Mouse (Mus musculus): ENCODE data around the gene D2hgdh. TPM values are rescaled to one million over a fixed set of nuclear protein-coding genes. Genes with fewer than 3 reads are reported as not detected.
"Not testable (repeated sequence)": the region's sequence is repeated elsewhere in the genome, so short reads cannot be mapped to it uniquely, and the experiment has no call there.

Gene D2hgdh
- total RNA-seq, 1 experiment: 11.0 TPM

GRCm38 (mm10) chr1:93890936-93891335, 66.2 kb downstream of the D2hgdh start:
- H3K4me3 ChIP-seq (ENCODE audit: insufficient read depth in 1 of 2, low read depth in 1 of 2, low read length in 2 of 2, poor library complexity in 1 of 2, severe bottlenecking in 1 of 2); H3K27ac ChIP-seq (ENCODE audit: insufficient read depth, low read depth, low read length, poor library complexity, severe bottlenecking); H3K9ac ChIP-seq (ENCODE audit: insufficient read depth, low read depth, low read length, poor library complexity, severe bottlenecking); H3K36me3 ChIP-seq (ENCODE audit: control insufficient read depth, insufficient read depth, low read length, poor library complexity, severe bottlenecking); H3K9me3 ChIP-seq (ENCODE audit: control insufficient read depth, insufficient read depth, low read depth, low read length); in situ Hi-C loops (cut with MboI; ENCODE audit: low sequenced_read_pairs in 2 of 2, unreplicated experiment in 2 of 2); H3K4me1 ChIP-seq (ENCODE audit: control insufficient read depth in 2 of 2, insufficient read depth in 2 of 2, low read length in 2 of 2, poor library complexity in 1 of 2); DNase-seq (ENCODE audit: low read depth, low spot score): not testable (repeated sequence)
- TF ChIP-seq ZNF384 (IDR thresholded peaks at IDR 0.05; ENCODE audit: low read depth, low read length): peak; percentile 56; the same call in 1 of the 2 replicates

- H3K36me3 ChIP-seq (ENCODE audit: control insufficient read depth, insufficient read depth, low read length, poor library complexity, severe bottlenecking); DNase-seq (ENCODE audit: low read depth, low spot score); H3K4me3 ChIP-seq (ENCODE audit: insufficient read depth in 1 of 2, low read depth in 1 of 2, low read length in 2 of 2, poor library complexity in 1 of 2, severe bottlenecking in 1 of 2); H3K4me1 ChIP-seq (ENCODE audit: control insufficient read depth in 2 of 2, insufficient read depth in 2 of 2, low read length in 2 of 2, poor library complexity in 1 of 2); H3K9me3 ChIP-seq (ENCODE audit: control insufficient read depth, insufficient read depth, low read depth, low read length); H3K27ac ChIP-seq (ENCODE audit: insufficient read depth, low read depth, low read length, poor library complexity, severe bottlenecking); in situ Hi-C loops (cut with MboI; ENCODE audit: low sequenced_read_pairs in 2 of 2, unreplicated experiment in 2 of 2); H3K9ac ChIP-seq (ENCODE audit: insufficient read depth, low read depth, low read length, poor library complexity, severe bottlenecking): not testable (repeated sequence)
Observed at GRCm38 (mm10) chr1:93897395-93897794, 72.7 kb downstream of the D2hgdh start.

DNA sequence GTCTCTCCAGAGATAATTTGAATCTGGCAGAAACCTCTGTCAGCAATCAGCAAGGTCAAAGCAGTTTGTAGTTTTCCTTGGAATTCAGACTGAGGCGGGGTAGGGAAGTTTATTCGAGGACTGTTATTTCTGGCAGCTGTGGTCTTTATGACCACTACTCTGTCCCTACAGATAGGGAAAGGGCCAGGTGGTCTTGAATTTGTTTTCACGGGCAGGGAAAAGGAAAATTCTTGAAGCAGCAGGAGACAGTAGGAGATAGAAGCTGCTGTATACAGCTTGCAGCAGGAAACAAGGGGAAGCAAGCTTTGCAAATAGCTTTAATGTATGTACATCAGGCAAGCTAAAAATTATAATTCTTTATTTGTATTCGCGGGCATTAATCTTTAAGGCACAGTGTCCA, 76.6 kb downstream of the D2hgdh start:
- H3K4me1 ChIP-seq (ENCODE audit: control insufficient read depth in 2 of 2, insufficient read depth in 2 of 2, low read length in 2 of 2, poor library complexity in 1 of 2); H3K36me3 ChIP-seq (ENCODE audit: control insufficient read depth, insufficient read depth, low read length, poor library complexity, severe bottlenecking); H3K27ac ChIP-seq (ENCODE audit: insufficient read depth, low read depth, low read length, poor library complexity, severe bottlenecking); in situ Hi-C loops (cut with MboI; ENCODE audit: low sequenced_read_pairs in 2 of 2, unreplicated experiment in 2 of 2); H3K9ac ChIP-seq (ENCODE audit: insufficient read depth, low read depth, low read length, poor library complexity, severe bottlenecking); DNase-seq (ENCODE audit: low read depth, low spot score); H3K4me3 ChIP-seq (ENCODE audit: insufficient read depth in 1 of 2, low read depth in 1 of 2, low read length in 2 of 2, poor library complexity in 1 of 2, severe bottlenecking in 1 of 2); H3K9me3 ChIP-seq (ENCODE audit: control insufficient read depth, insufficient read depth, low read depth, low read length): not testable (repeated sequence)

Other genes with a start within 250 kb of the D2hgdh start
- gene Stk25, start 166.2 kb upstream of the D2hgdh start, total RNA-seq (2012; rRNA removed): 62.0 and 79.3 TPM in 2 replicates
- gene Bok, start 139.2 kb upstream of the D2hgdh start, total RNA-seq (2012; rRNA removed): 21.1 and 26.9 TPM in 2 replicates
- 30.8 and 32.7 TPM in 2 replicates for gene Atg4b, start 73.4 kb upstream of the D2hgdh start, total RNA-seq (2012; rRNA removed)
- 46.2 and 53.9 TPM in 2 replicates for gene Thap4, start 70.0 kb upstream of the D2hgdh start, total RNA-seq (2012; rRNA removed)
- 304 and 331 TPM in 2 replicates for gene Dtymk, start 23.0 kb upstream of the D2hgdh start, total RNA-seq (2012; rRNA removed)
- gene Ing5, start 20.9 kb upstream of the D2hgdh start, total RNA-seq (2012; rRNA removed): 23.2 and 26.5 TPM in 2 replicates
- not detected in 2 replicates for gene Gal3st2, start 36.4 kb downstream of the D2hgdh start, total RNA-seq (2012; rRNA removed)
- 0.16 TPM in 1 of 2 replicates, not detected in the other for gene Gal3st2b, start 93.4 kb downstream of the D2hgdh start, total RNA-seq (2012; rRNA removed)
- gene Gal3st2c, start 165.6 kb downstream of the D2hgdh start, total RNA-seq (2012; rRNA removed): 0.04 and 0.11 TPM in 2 replicates
- gene Neu4, start 195.5 kb downstream of the D2hgdh start, total RNA-seq (2012; rRNA removed): 0.11 TPM in 1 of 2 replicates, not detected in the other
- gene Pdcd1, start 227.6 kb downstream of the D2hgdh start, total RNA-seq (2012; rRNA removed): 0.21 and 0.45 TPM in 2 replicates